Mouse (Mus musculus) right cerebral cortex, postnatal 36 days (tissue): ENCODE measurements around the gene Sh3bp1.
A peak's percentile ranks its signal among the peaks of the same experiment; 100 is the strongest.

Experiments
- DNase-seq, 2 experiments: peaks; one replicate each; pipeline ENCODE4 v3.0.0; 2022; ENCODE audit warnings: low spot score in 2 of 2, mixed read lengths in 1 of 2

Gene Sh3bp1

DNA sequence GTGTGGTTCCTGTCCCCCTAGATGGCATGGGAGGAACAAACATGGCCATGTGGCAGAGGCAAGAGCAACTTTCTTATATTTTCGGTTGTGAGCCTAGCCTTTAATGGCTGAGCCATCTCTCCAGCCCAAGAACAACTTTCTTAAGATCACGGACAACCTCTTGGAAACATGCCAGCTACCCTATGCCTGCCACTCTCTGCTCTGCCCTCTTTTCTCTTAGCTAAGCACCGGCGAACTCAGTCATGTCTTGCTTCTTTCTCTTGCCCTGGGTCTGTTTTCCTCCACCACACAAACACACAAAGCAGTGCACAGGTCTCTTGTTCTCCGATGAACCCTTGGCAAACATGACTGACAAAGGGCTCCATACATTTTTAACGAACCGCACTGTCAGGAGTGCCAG lies 46.7 kb downstream of the Sh3bp1 start:
- no peak for DNase-seq

DNA sequence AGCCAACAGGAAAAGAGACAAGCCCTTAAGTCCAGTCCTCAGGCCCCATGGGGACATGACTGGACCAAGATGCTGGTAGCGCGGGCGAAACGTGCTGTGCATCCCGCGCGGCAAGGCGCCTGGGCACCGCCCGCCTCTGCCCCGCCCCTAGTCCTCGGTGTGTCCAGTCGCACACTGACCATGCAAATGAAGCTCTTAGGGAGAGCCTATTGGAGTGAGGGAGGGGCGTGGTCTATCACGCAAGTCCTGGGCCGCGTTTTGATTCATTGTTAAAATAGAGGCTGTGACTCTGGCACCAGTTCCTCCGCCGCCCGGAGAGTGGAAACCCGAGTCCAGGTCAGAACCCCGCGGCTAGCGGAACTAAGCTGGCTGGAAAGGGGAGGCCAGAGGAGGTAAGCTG lies 48.1 kb downstream of the Sh3bp1 start, which contains the start of gene Triobp:
Triobp (plus strand) TSS at position 68 of the 400 bp plus-strand sequence.
- peak; percentile 80 to 84 for DNase-seq

DNA sequence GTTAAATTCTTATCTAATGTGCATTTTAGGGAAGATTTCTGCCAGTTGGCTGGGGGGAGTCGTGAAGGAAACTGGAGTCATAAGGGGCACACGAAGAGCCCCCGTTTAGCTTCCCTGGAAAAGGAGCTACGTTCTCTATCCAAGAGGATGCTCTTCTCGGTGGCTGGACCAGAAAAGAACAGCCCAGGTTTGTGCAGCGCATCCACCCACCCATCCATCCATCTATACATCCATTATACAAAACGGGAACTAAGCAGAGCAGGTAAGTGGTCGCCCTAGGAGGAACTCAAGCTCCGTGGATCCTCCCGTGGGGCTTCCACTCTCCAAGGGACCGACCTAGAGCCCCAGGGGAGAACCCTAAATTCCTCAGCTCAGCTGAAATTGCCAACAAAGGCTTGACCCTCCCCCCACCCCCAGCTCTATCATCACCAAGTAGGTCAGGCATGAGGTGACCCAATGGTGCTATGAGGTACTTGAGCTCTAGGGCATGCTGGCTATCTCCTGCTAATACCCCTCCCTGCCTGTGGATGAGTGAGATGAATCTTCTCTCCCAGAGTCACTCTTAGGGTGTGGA lies 48.7 kb downstream of the Sh3bp1 start:
- DNase-seq, result no peak

DNA sequence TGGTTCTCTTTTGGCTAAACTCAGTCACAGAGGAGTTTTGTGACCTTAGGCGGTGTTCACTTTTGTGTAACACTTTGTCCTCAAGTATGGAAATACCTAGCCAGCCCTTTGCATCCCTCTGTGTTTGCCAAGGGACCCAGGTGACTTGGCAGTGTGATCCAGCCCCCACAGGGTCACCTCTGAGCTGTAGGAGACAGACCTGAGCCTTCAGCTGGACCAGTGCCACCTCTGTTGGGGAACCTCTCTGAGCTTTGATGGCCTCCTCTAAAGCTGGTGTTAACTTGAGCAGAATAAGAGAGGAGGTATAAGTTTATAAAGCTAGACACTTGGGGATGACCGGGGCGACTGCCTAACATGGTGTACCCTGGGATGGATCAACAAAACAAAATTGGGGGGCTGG lies 49.3 kb downstream of the Sh3bp1 start:
- DNase-seq, result no peak

DNA sequence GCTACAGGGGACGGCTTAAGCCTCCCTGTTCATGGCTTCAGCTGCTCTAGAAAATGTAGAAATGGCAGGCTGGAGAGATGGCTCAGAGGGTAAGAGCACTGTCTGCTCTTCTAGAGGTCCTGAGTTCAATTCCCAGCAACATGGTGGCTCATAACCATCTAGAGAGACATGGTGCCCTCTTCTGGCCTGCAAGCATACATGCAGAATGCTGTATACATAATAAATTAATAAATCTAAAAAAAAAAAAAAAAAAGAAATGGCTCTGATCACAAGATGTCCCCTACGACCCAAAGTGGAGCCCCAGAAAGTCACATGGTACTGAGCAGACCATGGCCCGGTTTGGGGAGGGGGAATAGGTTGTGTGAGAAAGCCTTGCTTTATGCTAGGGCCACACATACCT lies 56.1 kb downstream of the Sh3bp1 start:
- DNase-seq, result no peak

DNA sequence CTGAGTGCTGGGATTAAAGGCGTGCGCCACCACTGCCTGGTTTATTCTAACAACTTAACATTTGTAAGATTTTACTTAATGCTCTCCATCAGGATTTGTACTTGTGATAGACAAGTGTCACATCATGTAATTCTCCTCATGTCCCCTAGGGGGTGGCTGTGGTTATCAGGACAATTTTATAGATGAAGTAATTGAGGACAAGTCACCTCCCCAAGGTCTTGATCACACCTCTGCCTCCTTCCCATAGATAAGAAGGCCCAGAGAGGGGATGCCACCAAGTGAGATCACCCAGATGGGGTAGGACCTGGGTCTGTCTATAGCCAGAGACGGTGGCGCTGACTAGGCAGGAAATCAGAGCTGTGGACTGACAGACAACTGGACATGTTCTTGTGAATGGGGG lies 56.8 kb downstream of the Sh3bp1 start:
- DNase-seq, result no peak

DNA sequence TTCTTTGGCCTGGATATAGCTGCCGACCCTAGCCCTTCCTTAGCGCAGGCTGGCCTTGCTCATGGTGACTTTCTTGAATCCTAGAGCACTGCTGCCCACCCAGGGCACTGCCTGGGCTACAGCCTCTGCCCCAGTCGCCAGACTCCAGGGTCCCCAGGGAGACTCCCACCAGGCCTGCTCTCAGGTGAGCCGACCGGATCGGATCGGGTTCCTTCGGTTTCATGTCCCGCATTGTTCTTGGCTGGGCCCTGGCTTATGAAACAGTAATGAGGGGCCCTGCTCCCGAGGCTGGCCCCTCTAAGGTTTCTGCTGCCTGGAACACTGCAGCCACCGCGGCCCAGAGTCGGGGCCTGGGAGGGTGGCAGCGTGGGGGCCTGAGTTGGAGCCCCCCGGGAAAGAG lies 57.5 kb downstream of the Sh3bp1 start:
- DNase-seq, result no peak

DNA sequence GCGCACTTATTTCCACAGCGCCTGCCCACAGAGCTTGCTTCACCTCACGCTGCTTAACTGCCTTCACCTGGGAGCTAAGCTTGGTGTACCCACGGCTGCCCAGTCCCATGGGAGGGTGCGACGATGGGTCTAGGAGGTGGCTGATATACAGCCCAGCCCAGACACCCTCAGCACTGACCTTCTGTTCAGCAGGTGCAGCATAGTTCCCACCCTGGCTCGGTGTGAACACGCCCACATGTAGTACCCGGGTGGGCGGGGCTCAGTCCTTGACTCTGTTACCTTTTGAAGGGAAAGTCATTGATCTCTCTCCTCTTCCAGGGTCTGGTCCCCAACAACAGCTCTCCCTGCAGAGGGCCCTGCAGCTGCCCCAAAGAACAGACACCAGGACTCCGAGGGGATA lies 60.0 kb downstream of the Sh3bp1 start:
- DNase-seq, result no peak

DNA sequence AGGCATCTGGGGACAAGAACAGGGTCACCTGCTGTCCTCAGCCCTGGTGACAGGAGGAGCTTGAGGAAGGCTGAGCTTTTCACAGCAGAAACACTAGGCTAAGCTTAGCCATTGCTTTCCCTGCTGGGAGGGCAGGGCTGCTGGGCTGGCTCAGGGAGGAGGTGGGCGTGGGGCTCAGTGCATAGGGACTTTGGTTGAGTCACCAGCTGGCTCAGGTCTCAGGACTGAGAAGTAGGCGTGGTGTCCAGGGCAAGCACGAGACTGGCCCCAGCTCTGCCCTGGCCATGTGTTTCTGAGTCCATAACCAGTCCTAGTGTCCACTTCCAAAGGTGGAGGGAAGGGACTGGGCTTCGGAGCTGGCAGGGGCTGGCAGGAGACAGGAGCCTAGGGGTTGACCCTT lies 60.5 kb downstream of the Sh3bp1 start:
- no peak for DNase-seq
